Mouse (Mus musculus) MEL (cell line): ENCODE measurements around the gene Frmpd4. TPM values are rescaled to one million over a fixed set of nuclear protein-coding genes. Genes with fewer than 3 reads are reported as not detected.

Source experiments
- DNase-seq: peaks from one replicate; pipeline ENCODE4 v3.0.0; 2011; ENCODE audit warnings: low read depth, low spot score
- H3K27ac ChIP-seq: 2 replicates; pipeline ENCODE4 v1.5.1; 2012; ENCODE audit warnings: low read depth, mild to moderate bottlenecking, control low read depth, low read length, moderate library complexity; ENCODE audit not compliant: control insufficient read depth
- H3K27me3 ChIP-seq, 2 experiments: fragments of 150-350 bp in 1 of 2; sonication (generic) in 1 of 2; 2 replicates each; pipeline ENCODE4 v1.6.1; 2012; ENCODE audit warnings: low read length in 2 of 2, mild to moderate bottlenecking in 2 of 2, improper control_type of control experiment in 1 of 2, moderate library complexity in 1 of 2; ENCODE audit not compliant: insufficient read depth in 2 of 2, control insufficient read depth in 1 of 2
- H3K36me3 ChIP-seq, 2 experiments: 2 replicates each; pipeline ENCODE4 v1.6.1; 2012 to 2014; ENCODE audit warnings: low read length in 2 of 2, improper control_type of control experiment in 1 of 2, inconsistent platforms in 1 of 2, mild to moderate bottlenecking in 1 of 2; ENCODE audit not compliant: insufficient read depth in 2 of 2, control insufficient read depth in 1 of 2
- H3K4me1 ChIP-seq, 2 experiments: fragments of 150-350 bp in 1 of 2; sonication (generic) in 1 of 2; 2 replicates each; pipeline ENCODE4 v1.6.1; 2012; ENCODE audit warnings: low read length in 2 of 2, improper control_type of control experiment in 1 of 2, mild to moderate bottlenecking in 1 of 2; ENCODE audit not compliant: insufficient read depth in 2 of 2, control insufficient read depth in 1 of 2
- H3K4me3 ChIP-seq, 2 experiments: fragments of 150-350 bp in 1 of 2; sonication (generic) in 1 of 2; 2 replicates each; pipeline ENCODE4 v1.5.1; 2012; ENCODE audit warnings: low read depth in 2 of 2, low read length in 2 of 2, mild to moderate bottlenecking in 2 of 2, moderate library complexity in 2 of 2, control low read depth in 1 of 2, improper control_type of control experiment in 1 of 2; ENCODE audit not compliant: control insufficient read depth in 1 of 2, insufficient read depth in 1 of 2
- H3K79me2 ChIP-seq: 2 replicates; pipeline ENCODE4 v1.6.1; 2012; ENCODE audit warnings: mild to moderate bottlenecking, low read length, moderate library complexity; ENCODE audit not compliant: control insufficient read depth, poor library complexity, insufficient read depth
- H3K9ac ChIP-seq: 2 replicates; pipeline ENCODE4 v1.6.1; 2012; ENCODE audit warnings: low read depth, mild to moderate bottlenecking, control low read depth, low read length, moderate library complexity; ENCODE audit not compliant: control insufficient read depth, poor library complexity, severe bottlenecking
- H3K9me3 ChIP-seq: fragments of 150-350 bp; sonication (generic); replicated peaks from 2 replicates; pipeline ENCODE4 v1.6.1; 2012; ENCODE audit warnings: mild to moderate bottlenecking, low read length, improper control_type of control experiment, moderate library complexity; ENCODE audit not compliant: insufficient read depth
- CTCF ChIP-seq, 3 experiments: IDR thresholded peaks in 2 of 3; conservative IDR thresholded peaks in 1 of 3; 2 replicates each; pipeline ENCODE4 v1.5.1; 2011 to 2012; ENCODE audit warnings: low read length in 3 of 3, low read depth in 2 of 3, mild to moderate bottlenecking in 2 of 3, improper control_type of control experiment in 1 of 3, inconsistent platforms in 1 of 3, mixed read lengths in 1 of 3, moderate library complexity in 1 of 3; ENCODE audit not compliant: control insufficient read depth in 1 of 3, insufficient read depth in 1 of 3, poor library complexity in 1 of 3, severe bottlenecking in 1 of 3
- E2F4 ChIP-seq: IDR thresholded peaks from 2 replicates; pipeline ENCODE4 v1.6.1; 2011; ENCODE audit warnings: low read depth, low read length, improper control_type of control experiment, borderline replicate concordance
- ETS1 ChIP-seq: IDR thresholded peaks from 2 replicates; pipeline ENCODE4 v1.6.1; 2012; ENCODE audit warnings: low read depth, mild to moderate bottlenecking, inconsistent platforms, low read length, improper control_type of control experiment, moderate library complexity
- GATA1 ChIP-seq: IDR thresholded peaks from 2 replicates; pipeline ENCODE4 v1.6.1; 2011; ENCODE audit warnings: low read depth, low read length, improper control_type of control experiment
- HCFC1 ChIP-seq: IDR thresholded peaks from 2 replicates; pipeline ENCODE4 v1.6.1; 2012; ENCODE audit warnings: low read depth, mild to moderate bottlenecking, inconsistent platforms, low read length, improper control_type of control experiment, moderate library complexity
- JUND ChIP-seq: IDR thresholded peaks from 2 replicates; pipeline ENCODE4 v1.6.1; 2011; ENCODE audit warnings: low read depth, mild to moderate bottlenecking, improper control_type of control experiment, low read length
- MAX ChIP-seq: IDR thresholded peaks from 2 replicates; pipeline ENCODE4 v1.6.1; 2011; ENCODE audit warnings: low read length, improper control_type of control experiment
- MEF2A ChIP-seq: IDR thresholded peaks from 2 replicates; pipeline ENCODE4 v1.6.1; 2014; ENCODE audit warnings: low read depth, mild to moderate bottlenecking, inconsistent platforms, low read length, improper control_type of control experiment; ENCODE audit not compliant: poor library complexity, insufficient replicate concordance, severe bottlenecking; ENCODE audit errors: extremely low read depth
- MXI1 ChIP-seq: IDR thresholded peaks from 2 replicates; pipeline ENCODE4 v1.6.1; 2011; ENCODE audit warnings: mild to moderate bottlenecking, low read depth, low read length, improper control_type of control experiment
- MYC ChIP-seq: IDR thresholded peaks from 2 replicates; pipeline ENCODE4 v1.6.1; 2011; ENCODE audit warnings: low read depth, mild to moderate bottlenecking, low read length, improper control_type of control experiment, moderate library complexity
- NRF1 ChIP-seq: IDR thresholded peaks from 2 replicates; pipeline ENCODE4 v1.6.1; 2014; ENCODE audit warnings: low read depth, mild to moderate bottlenecking, inconsistent platforms, low read length, improper control_type of control experiment, moderate library complexity; ENCODE audit not compliant: poor library complexity, insufficient read depth, severe bottlenecking
- POLR2AphosphoS2 ChIP-seq: IDR thresholded peaks from 2 replicates; pipeline ENCODE4 v1.6.1; 2011; ENCODE audit warnings: low read length, improper control_type of control experiment
- SIN3A ChIP-seq: IDR thresholded peaks from 2 replicates; pipeline ENCODE4 v1.6.1; 2012; ENCODE audit warnings: low read length, improper control_type of control experiment, inconsistent platforms
- SMC3 ChIP-seq: IDR thresholded peaks from 2 replicates; pipeline ENCODE4 v1.6.1; 2011; ENCODE audit warnings: low read depth, low read length, improper control_type of control experiment
- TAL1 ChIP-seq: IDR thresholded peaks from 2 replicates; pipeline ENCODE4 v1.6.1; 2012; ENCODE audit warnings: mild to moderate bottlenecking, inconsistent platforms, low read length, moderate library complexity, mixed read lengths
- TBP ChIP-seq: IDR thresholded peaks from 2 replicates; pipeline ENCODE4 v1.8.0; 2011; ENCODE audit warnings: low read depth, low read length, improper control_type of control experiment
- UBTF ChIP-seq: IDR thresholded peaks from 2 replicates; pipeline ENCODE4 v1.6.1; 2012; ENCODE audit warnings: low read depth, mild to moderate bottlenecking, inconsistent platforms, low read length, improper control_type of control experiment, moderate library complexity, borderline replicate concordance; ENCODE audit not compliant: insufficient read depth
- USF2 ChIP-seq, 2 experiments: IDR thresholded peaks; 2 replicates each; pipeline ENCODE4 v1.6.1; 2011 to 2012; ENCODE audit warnings: improper control_type of control experiment in 2 of 2, low read length in 2 of 2, borderline replicate concordance in 1 of 2, inconsistent platforms in 1 of 2, low read depth in 1 of 2, mild to moderate bottlenecking in 1 of 2; ENCODE audit not compliant: insufficient read depth in 1 of 2
- ZC3H11A ChIP-seq: IDR thresholded peaks from 2 replicates; pipeline ENCODE4 v1.6.1; 2012; ENCODE audit warnings: low read depth, mild to moderate bottlenecking, inconsistent platforms, low read length, improper control_type of control experiment
- ZNF384 ChIP-seq: IDR thresholded peaks from 2 replicates; pipeline ENCODE4 v1.6.1; 2012; ENCODE audit warnings: low read depth, mild to moderate bottlenecking, inconsistent platforms, low read length, improper control_type of control experiment
- polyA plus RNA-seq, 2 experiments: library from polyadenylated mRNA; stranded (reverse) in 1 of 2; unstranded in 1 of 2; fragments of >175 nt in 1 of 2; fragments of >200 nt in 1 of 2; gene quantifications; 2 replicates each; pipeline versions ENCODE4 v1.2.1 to v1.2.4; 2012; ENCODE audit warnings: low replicate concordance in 2 of 2, low read depth in 1 of 2; ENCODE audit not compliant: insufficient read length in 2 of 2, insufficient read depth in 1 of 2, missing spikeins in 1 of 2
- total RNA-seq: library from RNA; depleted of rRNA; stranded (reverse); fragments of 300-350 nt; gene quantifications from 2 replicates; pipeline ENCODE4 v1.2.3, GENCODE M21; 2012; rRNA removed

The Frmpd4 gene
- total and polyA plus RNA-seq, 3 experiments, result 0.11 to 0.77 TPM; not detected in 1

GRCm38 (mm10) chrX:167433950-167434349 lies 1143.1 kb downstream of the Frmpd4 start:
- peaks cover 0 to 4% of the 10 kb centered on the region in 2 experiments; a peak in 1 of 4 replicates for H3K27me3 ChIP-seq
- H3K4me1 ChIP-seq, result no peaks in the 10 kb centered on the region
- no peaks in the 10 kb centered on the region for H3K9me3 ChIP-seq
- TF ChIP-seq SIN3A, result no peak
- no peak for TF ChIP-seq E2F4
- no peak for TF ChIP-seq HCFC1
- no peak for TF ChIP-seq ZNF384
- TF ChIP-seq TAL1, result no peak
- no peak for TF ChIP-seq CTCF (IDR thresholded peaks at IDR 0.05 in 2 of 3, conservative IDR thresholded peaks at IDR 0.05 in 1 of 3; ENCODE audit: control insufficient read depth in 1 of 3, insufficient read depth in 1 of 3, low read depth in 2 of 3, low read length in 3 of 3, poor library complexity in 1 of 3, severe bottlenecking in 1 of 3)
- no peak for TF ChIP-seq TBP
- no peak for TF ChIP-seq MAX
- no peak for TF ChIP-seq UBTF
- no peak for TF ChIP-seq USF2 (IDR thresholded peaks at IDR 0.05; ENCODE audit: borderline replicate concordance in 1 of 2, insufficient read depth in 1 of 2, low read depth in 1 of 2, low read length in 2 of 2)
- no peak for TF ChIP-seq ETS1
- no peak for TF ChIP-seq SMC3
- no peak for TF ChIP-seq NRF1
- no peak for TF ChIP-seq POLR2AphosphoS2
- no peak for TF ChIP-seq MEF2A
- no peak for TF ChIP-seq JUND
- TF ChIP-seq MYC, result no peak
- TF ChIP-seq MXI1, result no peak
- TF ChIP-seq GATA1, result no peak
- TF ChIP-seq ZC3H11A, result no peak
- no peak overlapping the region for H3K27ac ChIP-seq
- H3K79me2 ChIP-seq, result no peaks in the 10 kb centered on the region
- H3K4me3 ChIP-seq, result no peak overlapping the region
- H3K9ac ChIP-seq, result no peak overlapping the region
- no peak for DNase-seq
- no peaks in the 10 kb centered on the region for H3K36me3 ChIP-seq

Other genes with a start within 250 kb of the Frmpd4 start
- 76.7 and 77.4 TPM in 2 replicates for gene Msl3, start 96.7 kb upstream of the Frmpd4 start, total RNA-seq
- gene Msl3, start 96.7 kb upstream of the Frmpd4 start, polyA plus RNA-seq, result 100 to 1,000 TPM in 1 of 2 experiments, 10 to 100 TPM in 1; 79.9 to 229 TPM
- 4.4 and 6.8 TPM in 2 replicates for gene Arhgap6, start 217.9 kb upstream of the Frmpd4 start, total RNA-seq
- gene Arhgap6, start 217.9 kb upstream of the Frmpd4 start, polyA plus RNA-seq, result 10 to 100 TPM in 1 of 2 experiments, not detected in 1; 21.7 TPM